Mouse (Mus musculus) right cerebral cortex, postnatal 14 days (tissue): ENCODE data around the gene Zfp972.
A peak's percentile ranks its signal among the peaks of the same experiment; 100 is the strongest.
"Not testable (repeated sequence)": the region's sequence is repeated elsewhere in the genome, so short reads cannot be mapped to it uniquely, and the experiment has no call there.

Experiments used
- DNase-seq: peaks from one replicate; pipeline ENCODE4 v3.0.0; 2022

The Zfp972 gene

GRCm38 (mm10) chr2:177925563-177926103 lies at the start of gene Zfp972:
TSS of gene Zfp972 (minus strand) at chr2:177925613.
- not testable (repeated sequence) for DNase-seq

GRCm38 (mm10) chr2:177974814-177975213 lies 49.4 kb upstream of the Zfp972 start:
- not testable (repeated sequence) for DNase-seq

- DNase-seq = peak; percentile 14
Observed at GRCm38 (mm10) chr2:177957145-177957544, 31.7 kb upstream of the Zfp972 start, which contains the start of gene Gm14326. TSS of gene Gm14326 (minus strand) at chr2:177957297.

GRCm38 (mm10) chr2:177956734-177957133 lies 31.3 kb upstream of the Zfp972 start:
- peak; percentile 23 for DNase-seq

GRCm38 (mm10) chr2:177903276-177903675 lies 22.1 kb downstream of the Zfp972 start:
- not testable (repeated sequence) for DNase-seq

GRCm38 (mm10) chr2:177898171-177898570 lies 27.2 kb downstream of the Zfp972 start:
- DNase-seq = not testable (repeated sequence)

GRCm38 (mm10) chr2:177897046-177897578 lies 28.3 kb downstream of the Zfp972 start, which contains the start of gene Gm14327:
TSS of gene Gm14327 (plus strand) at chr2:177897096.
- DNase-seq = not testable (repeated sequence)

GRCm38 (mm10) chr2:177887743-177888142 lies 37.7 kb downstream of the Zfp972 start:
- DNase-seq = not testable (repeated sequence)

- not testable (repeated sequence) for DNase-seq
Observed at GRCm38 (mm10) chr2:177862254-177862653, 63.2 kb downstream of the Zfp972 start.
